Mouse (Mus musculus): Measurements from ENCODE around the gene Gm20388.

DNA sequence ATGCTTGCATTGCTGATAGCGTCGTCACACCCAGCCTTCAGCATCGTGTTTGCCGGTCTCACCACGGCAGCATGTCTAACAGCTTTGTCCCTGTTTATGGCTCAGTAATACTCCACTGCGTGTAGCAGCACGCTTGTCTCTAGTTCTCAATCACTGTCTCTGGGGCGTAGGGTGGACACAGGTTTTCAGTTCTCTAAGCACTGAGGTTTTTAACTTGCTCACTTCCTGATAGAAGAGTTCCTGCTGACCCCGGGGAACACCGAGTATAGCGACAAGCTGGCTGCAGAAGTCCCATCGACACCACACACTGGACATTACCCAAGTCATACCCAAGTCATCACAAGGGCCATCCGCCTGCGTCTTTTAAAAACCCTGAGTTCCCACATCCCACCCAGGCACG, 525.1 kb downstream of the Gm20388 start:
- TF ChIP-seq GATA1 (IDR thresholded peaks at IDR 0.05; ENCODE audit: low read length) (no peak), TAL1 (IDR thresholded peaks at IDR 0.05; ENCODE audit: low read length) (no peak)

All from erythroblast, embryonic 14.5 days (primary cell).